Mouse (Mus musculus) T-helper 2 cell (primary cell): ENCODE data around the gene Hoxb8.

ENCODE experiments used
- in situ Hi-C: fragments of 300-600 bp; cut with MboI, MseI; formaldehyde crosslinking; loops from one replicate; pipeline ENCODE4 v1.15.1; 2025; ENCODE audit warnings: high pct_unique_total_duplicates

The Hoxb8 gene

GRCm38 (mm10) chr11:96284774-96285734 lies 3.3 kb downstream of the Hoxb8 start:
- in situ Hi-C loops = no loop called here

- in situ Hi-C loops = no loop called here
Observed at GRCm38 (mm10) chr11:96285771-96286738, 4.3 kb downstream of the Hoxb8 start, which contains the start of gene Hoxb7. Gene Hoxb7, plus strand, starts transcription at chr11:96286623.

- in situ Hi-C loops = no loop called here
Observed at GRCm38 (mm10) chr11:96286739-96287385, 5.2 kb downstream of the Hoxb8 start.

- in situ Hi-C loops = no loop called here
Observed at GRCm38 (mm10) chr11:96287411-96287810, 5.7 kb downstream of the Hoxb8 start.

GRCm38 (mm10) chr11:96288455-96289221 lies 6.9 kb downstream of the Hoxb8 start:
- in situ Hi-C loops = no loop called here

GRCm38 (mm10) chr11:96289293-96289692 lies 7.6 kb downstream of the Hoxb8 start:
- in situ Hi-C loops = no loop called here

GRCm38 (mm10) chr11:96289837-96290236 lies 8.1 kb downstream of the Hoxb8 start:
- in situ Hi-C loops = loop anchor here (10.0 kb wide), 1 partner anchor 575 kb away; no protein-coding TSS in a partner anchor

GRCm38 (mm10) chr11:96290705-96291355 lies 9.1 kb downstream of the Hoxb8 start:
- in situ Hi-C loops = loop anchor here (10.0 kb wide), 1 partner anchor 574 kb away; no protein-coding TSS in a partner anchor

- in situ Hi-C loops = loop anchor here (10.0 kb wide), 1 partner anchor 573 kb away; no protein-coding TSS in a partner anchor
Observed at GRCm38 (mm10) chr11:96291681-96292564, 10.2 kb downstream of the Hoxb8 start, which contains the start of gene Hoxb6. Gene Hoxb6, plus strand, starts transcription at chr11:96292476.

GRCm38 (mm10) chr11:96292565-96293301 lies 11.0 kb downstream of the Hoxb8 start:
- in situ Hi-C loops = loop anchor here (10.0 kb wide), 1 partner anchor 572 kb away; no protein-coding TSS in a partner anchor

GRCm38 (mm10) chr11:96293302-96293921 lies 11.7 kb downstream of the Hoxb8 start:
- in situ Hi-C loops = loop anchor here (10.0 kb wide), 1 partner anchor 571 kb away; no protein-coding TSS in a partner anchor

- in situ Hi-C loops = loop anchor here (5.0 to 10.0 kb wide), 2 partner anchors 258 to 570 kb away; no protein-coding TSS in a partner anchor
Observed at GRCm38 (mm10) chr11:96294245-96295091, 12.8 kb downstream of the Hoxb8 start.

GRCm38 (mm10) chr11:96295092-96295835 lies 13.6 kb downstream of the Hoxb8 start:
- in situ Hi-C loops = loop anchor here (5.0 to 10.0 kb wide), 2 partner anchors 257 to 570 kb away; no protein-coding TSS in a partner anchor

GRCm38 (mm10) chr11:96296997-96297396 lies 15.3 kb downstream of the Hoxb8 start:
- in situ Hi-C loops = loop anchor here (5.0 to 10.0 kb wide), 2 partner anchors 255 to 568 kb away; no protein-coding TSS in a partner anchor

GRCm38 (mm10) chr11:96297428-96297827 lies 15.7 kb downstream of the Hoxb8 start:
- in situ Hi-C loops = loop anchor here (5.0 to 10.0 kb wide), 2 partner anchors 255 to 567 kb away; no protein-coding TSS in a partner anchor
